Comparison of ENCODE assay signal across 8 mouse cellular contexts in the genomic region with DNA sequence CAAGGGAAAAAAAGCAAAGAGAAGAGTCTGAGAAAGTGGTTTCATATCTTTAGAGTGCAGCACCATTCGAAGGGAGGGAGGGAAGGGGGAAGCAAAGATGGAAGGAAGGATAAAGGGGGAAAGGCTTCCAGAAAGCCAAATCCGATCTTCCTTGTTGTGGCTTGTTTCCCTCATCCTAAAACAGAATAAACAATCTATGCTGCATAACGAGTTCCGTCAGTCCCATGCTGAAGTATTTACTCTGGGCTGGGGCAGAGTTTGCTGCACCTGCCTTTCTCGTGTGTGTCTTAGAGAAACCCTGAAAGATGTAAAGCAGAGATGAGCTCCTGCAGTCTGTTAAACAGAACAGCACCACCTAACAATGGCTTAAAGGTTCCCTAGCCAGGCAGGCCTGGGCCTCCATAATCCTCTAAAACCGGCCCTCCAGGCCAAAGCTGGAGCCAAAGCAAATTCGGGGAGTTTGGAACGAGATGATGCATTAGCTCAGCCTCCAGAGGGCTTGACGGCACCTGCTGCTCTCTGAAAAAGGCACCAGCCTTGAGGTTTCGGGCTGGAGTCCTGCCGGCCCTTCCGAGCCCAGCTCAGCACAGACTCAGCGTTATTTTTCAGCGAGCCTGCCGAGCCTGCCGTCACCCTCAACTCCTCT. TPM values are rescaled to one million over a fixed set of nuclear protein-coding genes. Genes with fewer than 3 reads are reported as not detected.
DNase-seq lines count a peak whose midpoint lies in the region; ATAC-seq and TF ChIP-seq lines count a peak whose summit lies in the region.

No protein-coding gene starts in this region.

- H3K9me3 ChIP-seq in erythroblast, embryonic 14.5 days (ENCODE audit: control insufficient read depth, low read length), result no peaks in the 10 kb centered on the region

- intact Hi-C loops in heart, postnatal 10 days (cut with DNase I), result no loop called here
- intact Hi-C loops in left cerebral cortex, postnatal 25 days (cut with DNase I), result no loop called here

- H3K36me3 ChIP-seq in erythroblast, embryonic 14.5 days (ENCODE audit: control insufficient read depth), result no peaks in the 10 kb centered on the region
- H3K36me3 ChIP-seq in thymus, adult 2 months (ENCODE audit: control insufficient read depth, insufficient read depth, low read length), result no peaks in the 10 kb centered on the region

- no peaks in the 10 kb centered on the region for H3K27me3 ChIP-seq in erythroblast, embryonic 14.5 days (ENCODE audit: control insufficient read depth)
- H3K27me3 ChIP-seq in thymus, adult 2 months (ENCODE audit: control insufficient read depth, insufficient read depth, low read length), result no peaks in the 10 kb centered on the region

- peaks cover 23% of the 10 kb centered on the region for H3K4me1 ChIP-seq in erythroblast, embryonic 14.5 days (ENCODE audit: control insufficient read depth)
- H3K4me1 ChIP-seq in thymus, adult 2 months (replicated peaks; ENCODE audit: control insufficient read depth, insufficient read depth, low read length), result peaks cover 46% of the 10 kb centered on the region

- ATAC-seq in erythroblast, adult 5-6 weeks (replicated peaks; ENCODE audit: low FRiP score, poor library complexity, severe bottlenecking), result no peak
- peak; percentile 63 for ATAC-seq in megakaryocyte-erythroid progenitor cell, adult 5-6 weeks (replicated peaks; ENCODE audit: low FRiP score, low TSS enrichment, poor library complexity, severe bottlenecking)

- TF ChIP-seq POLR2A in thymus, adult 2 months (IDR thresholded peaks at IDR 0.05; ENCODE audit: control insufficient read depth, extremely low read depth, insufficient read depth, low read length, poor library complexity), result no peak

- H3K4me3 ChIP-seq in erythroblast, embryonic 14.5 days (replicated peaks), result peak overlapping the region; percentile 5
- no peak overlapping the region for H3K4me3 ChIP-seq in thymus, adult 2 months (ENCODE audit: control insufficient read depth, insufficient read depth, low read length)

- H3K27ac ChIP-seq in thymus, adult 2 months (ENCODE audit: control insufficient read depth, insufficient read depth, low read length), result peak overlapping the region; percentile 48; the same call in 1 of the 2 replicates

- no peak for TF ChIP-seq CTCF in thymus, adult 2 months (IDR thresholded peaks at IDR 0.05; ENCODE audit: borderline replicate concordance, control insufficient read depth, extremely low read depth, insufficient read depth, low read length, poor library complexity)

- 19% methylated on average over 16 of the region's 16 CpGs for WGBS in thymus, adult 2 months

- no peak for DNase-seq in thymus, adult 2 months
- DNase-seq in thymus, postnatal 25 days, result no peak
- peak; percentile 52 to 60 for DNase-seq in heart, postnatal 10 days
- no peak for DNase-seq in spleen, postnatal 36 days (ENCODE audit: low spot score in 2 of 2)
- DNase-seq in left cerebral cortex, postnatal 25 days (ENCODE audit: low spot score in 2 of 2), result no peak

RNA-seq across cellular contexts. Expression of gene Rassf3, which starts 43.4 kb away (rescaled TPM):
- polyA plus RNA-seq in erythroblast, embryonic 14.5 days (2012), result 0.06 and 0.07 TPM in 2 replicates
- total RNA-seq in erythroblast, adult 5-6 weeks (2015; ENCODE audit: low replicate concordance), result 11.7 and 12.5 TPM in 2 replicates
- total RNA-seq in erythroblast, adult 5-6 weeks (2017; ENCODE audit: low replicate concordance), result 7.8 and 12.7 TPM in 2 replicates
- polyA plus RNA-seq in thymus, adult 2 months (2012; rRNA removed), result 12.9 and 15.5 TPM in 2 replicates
- total RNA-seq in heart, postnatal 10 days (2021), result 100 to 1,000 TPM in 1 of 2 experiments, 10 to 100 TPM in 1; 98.8 to 116 TPM
- 6.5 and 9.7 TPM in 2 replicates for total RNA-seq in megakaryocyte-erythroid progenitor cell, adult 5-6 weeks (2014; fragmentation: Nextera tagmentation)
- total RNA-seq in megakaryocyte-erythroid progenitor cell, adult 5-6 weeks (2017), result 12.1 and 13.4 TPM in 2 replicates
- 10 to 100 TPM; 30.4 to 37.3 TPM for total RNA-seq in left cerebral cortex, postnatal 25 days (2021)

Comparison
In these comparisons a context has a peak if more than half of its experiments do, and no peak if none do; other contexts are left out.
1. DNase-seq: peak in heart, postnatal 10 days (2 of 2); none in thymus, adult 2 months (single experiment), thymus, postnatal 25 days (single experiment), spleen, postnatal 36 days (0 of 2) and left cerebral cortex, postnatal 25 days (0 of 2).